Mouse (Mus musculus) adrenal gland (tissue): Measurements from ENCODE around the gene Fgfr2.

Experiments used
- intact Hi-C: fragments of 180-260 bp; cut with DNase I; formaldehyde crosslinking; loops from one replicate; pipeline ENCODE4 v1.15.1; 2025

Gene Fgfr2

GRCm38 (mm10) chr7:130831586-130831985 is 2291.6 kb downstream of the Fgfr2 start:
- intact Hi-C loops, result no loop called here

GRCm38 (mm10) chr7:130828475-130828874 is 2294.7 kb downstream of the Fgfr2 start:
- intact Hi-C loops, result no loop called here

GRCm38 (mm10) chr7:130827844-130828403 is 2295.2 kb downstream of the Fgfr2 start:
- intact Hi-C loops, result loop anchor here (2.0 kb wide), 2 partner anchors 55 to 87 kb away; no protein-coding TSS in a partner anchor

- intact Hi-C loops, result loop anchor here (2.0 kb wide), 2 partner anchors 55 to 87 kb away; no protein-coding TSS in a partner anchor
These were observed 2295.7 kb downstream of the Fgfr2 start for GRCm38 (mm10) chr7:130827431-130827830.

- intact Hi-C loops, result loop anchor here (2.0 kb wide), 2 partner anchors 54 to 88 kb away; no protein-coding TSS in a partner anchor
These were observed 2296.8 kb downstream of the Fgfr2 start for GRCm38 (mm10) chr7:130826343-130826742.

- intact Hi-C loops, result no loop called here
These were observed 2299.2 kb downstream of the Fgfr2 start for GRCm38 (mm10) chr7:130823992-130824391.

GRCm38 (mm10) chr7:130819624-130820023 is 2303.5 kb downstream of the Fgfr2 start:
- intact Hi-C loops, result no loop called here

GRCm38 (mm10) chr7:130818813-130819212 is 2304.3 kb downstream of the Fgfr2 start:
- intact Hi-C loops, result no loop called here

GRCm38 (mm10) chr7:130816243-130816642 is 2306.9 kb downstream of the Fgfr2 start:
- intact Hi-C loops, result no loop called here

GRCm38 (mm10) chr7:130815601-130816000 is 2307.5 kb downstream of the Fgfr2 start:
- intact Hi-C loops, result no loop called here

GRCm38 (mm10) chr7:130812407-130812806 is 2310.7 kb downstream of the Fgfr2 start:
- intact Hi-C loops, result no loop called here

GRCm38 (mm10) chr7:130810238-130810637 is 2312.9 kb downstream of the Fgfr2 start:
- intact Hi-C loops, result no loop called here

GRCm38 (mm10) chr7:130808694-130809093 is 2314.5 kb downstream of the Fgfr2 start:
- intact Hi-C loops, result no loop called here

GRCm38 (mm10) chr7:130807749-130808148 is 2315.4 kb downstream of the Fgfr2 start:
- intact Hi-C loops, result no loop called here

GRCm38 (mm10) chr7:130804991-130805390 is 2318.2 kb downstream of the Fgfr2 start:
- intact Hi-C loops, result no loop called here

- intact Hi-C loops, result no loop called here
These were observed 2319.8 kb downstream of the Fgfr2 start for GRCm38 (mm10) chr7:130803251-130803825.

GRCm38 (mm10) chr7:130801811-130802210 is 2321.3 kb downstream of the Fgfr2 start:
- intact Hi-C loops, result no loop called here

- intact Hi-C loops, result no loop called here
These were observed 2322.5 kb downstream of the Fgfr2 start for GRCm38 (mm10) chr7:130800681-130801080.

GRCm38 (mm10) chr7:130799418-130799817 is 2323.7 kb downstream of the Fgfr2 start:
- intact Hi-C loops, result no loop called here

- intact Hi-C loops, result no loop called here
These were observed 2325.6 kb downstream of the Fgfr2 start for GRCm38 (mm10) chr7:130797524-130797923.

GRCm38 (mm10) chr7:130796786-130797185 is 2326.4 kb downstream of the Fgfr2 start:
- intact Hi-C loops, result no loop called here

- intact Hi-C loops, result no loop called here
These were observed 2329.5 kb downstream of the Fgfr2 start for GRCm38 (mm10) chr7:130793671-130794070.

- intact Hi-C loops, result no loop called here
These were observed 2333.7 kb downstream of the Fgfr2 start for GRCm38 (mm10) chr7:130789456-130789855.
